In genomic region chr3:27982436-27983017, GRCm38 (mm10) we compare ENCODE assay signal across 8 mouse cellular contexts. TPM values are rescaled to one million over a fixed set of nuclear protein-coding genes. Genes with fewer than 3 reads are reported as not detected.
DNase-seq lines count a peak whose midpoint lies in the region; ATAC-seq lines count a peak whose summit lies in the region.

No protein-coding gene starts in this region.

- no peak overlapping the region for H3K27ac ChIP-seq in hindbrain, embryonic 13.5 days

- H3K4me1 ChIP-seq in hindbrain, embryonic 13.5 days (replicated peaks): peaks cover 14% of the 10 kb centered on the region; the same call in 1 of the 2 replicates

- 48% methylated on average over 7 of the region's 7 CpGs for WGBS in hindbrain, embryonic 13.5 days

- H3K4me2 ChIP-seq in hindbrain, embryonic 13.5 days: no peak overlapping the region

- H3K4me3 ChIP-seq in hindbrain, embryonic 13.5 days: no peak overlapping the region

- no peaks in the 10 kb centered on the region for H3K9me3 ChIP-seq in hindbrain, embryonic 13.5 days

- no peaks in the 10 kb centered on the region for H3K36me3 ChIP-seq in hindbrain, embryonic 13.5 days

- ATAC-seq in hindbrain, embryonic 13.5 days (ENCODE audit: low FRiP score): peak; percentile 64; the same call in 1 of the 2 replicates
- peak; percentile 27; the same call in 1 of the 2 replicates for ATAC-seq in megakaryocyte, adult 5-6 weeks (ENCODE audit: poor library complexity, severe bottlenecking)

- peak; percentile 82 for DNase-seq in R1 (ENCODE audit: low read depth, low spot score)
- peak; percentile 18 for DNase-seq in cerebellum, adult 9-11 months
- peak; percentile 50 to 79 for DNase-seq in frontal cortex, postnatal 10 days (ENCODE audit: low spot score in 2 of 2)
- peak; percentile 80 to 84 for DNase-seq in layer of hippocampus, postnatal 14 days (ENCODE audit: low spot score in 2 of 2)
- DNase-seq in right cerebral cortex, postnatal 36 days (ENCODE audit: low spot score in 2 of 2): peak; percentile 66 to 75
- DNase-seq in spleen, adult 12 weeks (ENCODE audit: low spot score): no peak

- H3K27me3 ChIP-seq in hindbrain, embryonic 13.5 days: no peaks in the 10 kb centered on the region

- no peak overlapping the region for H3K9ac ChIP-seq in hindbrain, embryonic 13.5 days

RNA-seq across cellular contexts. Expression of gene Pld1, which starts 44.0 kb away (rescaled TPM):
- 4.4 and 5.2 TPM in 2 replicates for polyA plus RNA-seq in hindbrain, embryonic 13.5 days (2015; fragmentation: Nextera tagmentation; extraction: Ambion mirVana)
- 10 to 100 TPM; 11.6 to 13.6 TPM for total RNA-seq in layer of hippocampus, postnatal 14 days (2021)
- total RNA-seq in megakaryocyte, adult 5-6 weeks (2015): 32.6 and 40.2 TPM in 2 replicates
- 13.7 and 17.2 TPM in 2 replicates for total RNA-seq in megakaryocyte, adult 5-6 weeks (2017)
